Mouse (Mus musculus): Measurements from ENCODE around the gene Chst15.
A peak's percentile ranks its signal among the peaks of the same experiment; 100 is the strongest.

GRCm38 (mm10) chr7:132253513-132253912 is 63.5 kb downstream of the Chst15 start:
- TF ChIP-seq POLR2A (IDR thresholded peaks at IDR 0.05; ENCODE audit: borderline replicate concordance, insufficient read depth, low read length) (peak; percentile 27; the same call in 1 of the 2 replicates), CTCF (IDR thresholded peaks at IDR 0.05; ENCODE audit: borderline replicate concordance, insufficient read depth, low read depth, low read length) (no peak)
